Mouse (Mus musculus) neural tube, embryonic 10.5 days (tissue): ENCODE results near the gene Apol6.

Experiments
- DNase-seq: peaks from one replicate; pipeline ENCODE4 v3.0.0-alpha.2; 2017; ENCODE audit warnings: low spot score; ENCODE audit errors: extremely low spot score

Apol6 gene

GRCm38 (mm10) chr15:77104349-77105158 lies 60.0 kb downstream of the Apol6 start:
- no peak for DNase-seq

- DNase-seq = no peak
Observed at GRCm38 (mm10) chr15:77105273-77105672, 60.7 kb downstream of the Apol6 start.
